Mouse (Mus musculus) activated CD4-positive, CD25-positive, alpha-beta regulatory T cell, adult 4 months (primary cell): ENCODE results near the gene Habp4. TPM values are rescaled to one million over a fixed set of nuclear protein-coding genes. Genes with fewer than 3 reads are reported as not detected.

ENCODE experiments used
- ATAC-seq: one replicate; pipeline ENCODE4 v1.8.0; 2017
- polyA plus RNA-seq, 2 experiments: library from polyadenylated mRNA; unstranded; fragments of 100-300 nt; shearing (Covaris generic); gene quantifications; one replicate each; pipeline ENCODE4 v1.2.1; 2017

Habp4 gene
- polyA plus RNA-seq, 2 experiments from 2014 or later: 1.8 to 5.1 TPM

DNA sequence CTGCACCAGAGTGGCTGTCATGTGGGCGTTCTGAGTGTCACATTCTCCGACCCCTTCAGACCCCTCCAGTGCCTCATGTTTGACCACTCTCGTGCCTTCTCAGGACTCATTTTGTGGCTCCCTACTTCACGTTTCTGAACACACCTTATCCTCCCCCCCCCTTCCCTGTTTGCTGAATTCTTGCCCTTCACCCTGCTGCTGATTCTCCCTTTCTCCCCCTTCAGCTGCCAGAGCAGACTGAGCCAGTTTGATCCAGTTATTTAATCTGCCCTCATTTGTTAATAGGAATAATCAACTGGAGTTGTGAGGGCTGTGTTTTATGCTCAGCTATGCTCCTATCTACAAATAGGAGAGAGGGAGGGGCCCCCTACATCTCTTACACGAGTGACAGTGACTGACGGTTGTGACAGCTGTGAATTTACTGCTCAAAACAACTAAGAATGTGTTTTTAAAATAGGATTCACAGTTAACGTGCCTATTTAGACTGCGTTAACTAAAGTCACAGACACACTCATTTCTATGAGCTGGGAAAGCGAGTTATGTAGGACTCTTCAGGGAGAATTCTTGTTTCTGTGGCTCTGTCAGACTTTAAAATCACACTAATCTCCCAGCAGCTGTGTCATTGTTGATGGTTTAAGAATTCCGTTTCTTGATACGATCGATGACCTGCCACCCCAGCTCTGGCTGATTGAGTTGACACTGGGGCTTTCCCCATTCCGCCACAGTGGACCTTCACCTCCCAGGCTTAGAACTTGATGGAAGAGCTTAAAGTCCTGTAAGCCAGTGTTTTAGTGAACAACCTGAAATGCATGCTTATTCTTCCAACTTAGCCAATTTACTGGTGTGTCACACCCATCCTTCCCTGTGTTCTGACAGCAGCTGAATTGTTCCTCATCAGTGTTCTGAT is 17.4 kb downstream of the Habp4 start:
- ATAC-seq: no peak

GRCm38 (mm10) chr13:64180300-64180699 is 18.7 kb downstream of the Habp4 start:
- ATAC-seq: no peak

GRCm38 (mm10) chr13:64180888-64181287 is 19.3 kb downstream of the Habp4 start:
- peak; percentile 32 for ATAC-seq

- no peak for ATAC-seq
Measured at GRCm38 (mm10) chr13:64182091-64182490, 20.5 kb downstream of the Habp4 start.

- ATAC-seq: no peak
Measured at GRCm38 (mm10) chr13:64183583-64183982, 22.0 kb downstream of the Habp4 start.

GRCm38 (mm10) chr13:64184361-64184760 is 22.7 kb downstream of the Habp4 start:
- no peak for ATAC-seq

DNA sequence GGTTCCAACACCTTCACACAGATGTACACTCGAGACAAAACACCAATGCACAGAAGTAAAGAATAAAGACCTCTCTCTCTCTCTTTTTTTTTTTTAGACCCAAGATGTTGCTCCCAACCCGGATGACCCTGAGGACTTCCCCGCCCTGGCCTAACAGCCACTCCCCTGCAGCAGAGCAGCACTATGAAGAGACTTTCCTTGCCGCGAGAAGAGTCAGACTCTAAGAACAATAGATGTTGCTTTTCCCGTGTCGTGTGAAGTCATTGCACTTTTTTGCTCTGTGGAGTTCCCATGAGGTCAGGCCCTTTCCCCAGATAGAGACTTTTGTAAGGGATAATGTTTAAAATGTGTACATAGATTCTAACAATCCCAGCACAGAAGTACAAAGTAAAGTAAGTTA is 23.6 kb downstream of the Habp4 start:
- ATAC-seq: no peak

DNA sequence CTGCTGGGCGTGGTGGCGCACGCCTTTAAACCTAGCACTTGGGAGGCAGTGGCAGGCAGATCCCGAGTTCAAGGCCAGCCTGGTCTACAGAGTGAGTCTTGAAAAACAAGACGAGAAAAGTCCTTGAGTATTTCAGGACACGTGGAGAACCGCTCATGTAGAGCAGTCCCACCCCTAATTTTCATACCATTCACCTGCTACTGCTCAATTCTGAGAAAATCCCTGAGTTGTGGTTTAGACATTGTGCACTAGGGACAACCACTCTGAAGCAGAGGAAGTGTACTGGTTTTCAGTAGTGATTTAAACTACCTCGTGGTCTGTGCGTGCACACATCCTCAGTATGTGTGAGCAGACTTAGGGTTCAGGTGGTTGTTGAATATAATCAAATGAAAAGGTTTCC is 24.0 kb downstream of the Habp4 start:
- no peak for ATAC-seq

- ATAC-seq: no peak
Measured at GRCm38 (mm10) chr13:64186516-64186915, 24.9 kb downstream of the Habp4 start.

- ATAC-seq: no peak
Measured at GRCm38 (mm10) chr13:64187065-64187464, 25.4 kb downstream of the Habp4 start.

GRCm38 (mm10) chr13:64197899-64198298 is 36.3 kb downstream of the Habp4 start:
- no peak for ATAC-seq

GRCm38 (mm10) chr13:64198310-64198709 is 36.7 kb downstream of the Habp4 start:
- ATAC-seq: no peak

GRCm38 (mm10) chr13:64200911-64201310 is 39.3 kb downstream of the Habp4 start:
- ATAC-seq: no peak

GRCm38 (mm10) chr13:64204726-64205125 is 43.1 kb downstream of the Habp4 start:
- no peak for ATAC-seq

DNA sequence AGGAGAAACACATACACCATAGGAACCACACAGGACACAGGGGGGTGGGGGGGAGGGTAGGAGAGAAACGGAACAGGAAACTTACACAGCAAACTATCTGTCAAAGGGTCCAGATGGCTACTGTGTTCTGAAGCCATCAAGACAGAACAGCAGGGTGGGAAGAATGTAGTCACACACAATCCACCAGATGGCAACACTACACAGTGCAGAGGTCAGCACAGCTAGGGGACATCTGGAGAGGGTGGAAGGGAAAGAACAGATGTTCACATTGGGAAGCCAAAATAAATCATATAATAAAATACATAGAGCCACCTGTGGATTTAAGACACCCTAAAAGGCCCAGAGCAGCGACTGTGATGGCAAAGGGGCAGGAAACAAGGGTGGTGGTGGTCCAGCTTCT is 43.6 kb downstream of the Habp4 start:
- no peak for ATAC-seq

GRCm38 (mm10) chr13:64208146-64208545 is 46.5 kb downstream of the Habp4 start:
- ATAC-seq: no peak

DNA sequence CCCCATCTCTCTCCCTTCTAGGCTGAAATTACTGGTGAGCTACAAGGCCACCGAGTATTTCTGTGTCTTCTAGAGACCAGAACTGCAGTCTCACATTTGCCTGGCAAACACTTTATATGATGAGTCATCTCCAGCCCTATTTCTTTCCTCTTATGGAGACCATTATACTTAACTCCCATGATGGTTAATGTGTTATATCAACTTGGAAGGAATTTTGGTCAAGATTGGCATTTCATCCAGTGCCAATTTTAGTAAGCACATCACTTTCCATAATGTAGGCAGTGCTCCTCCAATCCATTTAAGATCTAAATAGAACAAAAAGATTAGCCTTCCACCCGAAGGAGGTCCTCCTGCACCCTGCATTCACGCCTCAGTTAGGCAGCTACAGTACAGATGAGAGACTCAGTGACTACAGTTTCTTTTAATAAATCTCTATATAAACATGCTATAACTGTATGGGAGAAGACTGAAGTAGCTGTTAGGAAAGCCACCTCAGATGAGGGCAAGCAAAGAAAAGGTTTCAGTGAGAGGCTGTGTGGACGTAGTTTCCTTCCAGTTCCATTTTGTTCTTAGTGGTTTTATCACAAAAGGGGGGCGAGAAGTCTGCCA is 50.5 kb downstream of the Habp4 start:
- no peak for ATAC-seq

DNA sequence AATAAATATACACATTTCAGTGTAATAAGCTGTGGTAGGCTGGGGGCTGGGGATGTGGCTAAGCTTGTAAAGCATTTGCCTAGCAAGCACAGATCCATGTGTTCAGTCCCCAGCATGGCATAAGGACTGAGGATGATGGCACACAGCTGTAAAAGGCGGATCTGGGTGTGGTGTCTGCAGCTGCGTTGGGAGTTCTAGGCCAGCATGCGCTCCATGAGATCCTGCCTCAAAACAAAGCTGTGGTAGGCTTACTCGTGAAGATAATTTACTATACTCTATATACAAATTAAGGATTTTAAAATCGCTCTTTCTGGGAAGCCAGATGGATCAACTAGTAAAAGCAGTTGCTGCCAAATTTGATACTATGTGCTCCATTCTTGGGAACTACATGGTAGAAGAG is 53.3 kb downstream of the Habp4 start:
- no peak for ATAC-seq

GRCm38 (mm10) chr13:64225738-64226137 is 64.1 kb downstream of the Habp4 start:
- no peak for ATAC-seq

DNA sequence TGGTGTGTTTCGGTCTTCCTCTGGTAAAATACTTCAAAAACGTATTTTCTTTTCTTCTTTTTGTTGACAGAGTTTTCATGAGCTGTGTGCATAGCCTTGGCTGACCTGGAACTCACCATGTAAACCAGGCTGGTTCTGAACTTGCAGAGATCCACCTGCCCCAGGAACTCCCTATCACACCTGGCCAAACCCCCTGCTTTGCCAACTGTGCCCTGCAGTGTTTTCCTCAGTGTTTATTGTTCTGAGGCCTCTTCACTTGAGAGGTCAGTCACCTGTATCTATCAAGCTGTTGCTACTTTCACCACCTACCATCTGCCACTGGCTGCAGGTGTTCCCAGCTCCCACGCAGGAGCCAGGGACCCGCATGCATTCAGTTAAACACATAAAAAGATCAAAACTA is 65.1 kb downstream of the Habp4 start:
- no peak for ATAC-seq

DNA sequence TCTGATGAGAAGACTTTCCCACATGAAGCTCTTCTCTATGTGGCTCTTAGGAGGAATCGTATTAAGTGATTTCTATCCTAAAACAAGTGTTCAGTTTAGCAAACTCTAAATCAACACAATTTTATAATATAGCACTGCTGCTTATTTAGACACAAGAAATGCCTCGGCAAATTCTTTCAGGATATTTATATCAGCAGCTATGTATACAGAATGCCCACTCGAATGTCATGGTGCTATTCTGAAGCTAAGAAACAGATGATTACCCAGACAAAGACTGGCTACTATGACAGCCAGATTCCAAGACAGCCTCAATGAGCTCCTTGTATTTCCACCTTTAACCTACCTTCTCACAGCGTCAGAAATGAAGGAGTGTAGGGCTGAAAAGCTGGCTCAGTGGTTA is 71.5 kb downstream of the Habp4 start:
- ATAC-seq: no peak

DNA sequence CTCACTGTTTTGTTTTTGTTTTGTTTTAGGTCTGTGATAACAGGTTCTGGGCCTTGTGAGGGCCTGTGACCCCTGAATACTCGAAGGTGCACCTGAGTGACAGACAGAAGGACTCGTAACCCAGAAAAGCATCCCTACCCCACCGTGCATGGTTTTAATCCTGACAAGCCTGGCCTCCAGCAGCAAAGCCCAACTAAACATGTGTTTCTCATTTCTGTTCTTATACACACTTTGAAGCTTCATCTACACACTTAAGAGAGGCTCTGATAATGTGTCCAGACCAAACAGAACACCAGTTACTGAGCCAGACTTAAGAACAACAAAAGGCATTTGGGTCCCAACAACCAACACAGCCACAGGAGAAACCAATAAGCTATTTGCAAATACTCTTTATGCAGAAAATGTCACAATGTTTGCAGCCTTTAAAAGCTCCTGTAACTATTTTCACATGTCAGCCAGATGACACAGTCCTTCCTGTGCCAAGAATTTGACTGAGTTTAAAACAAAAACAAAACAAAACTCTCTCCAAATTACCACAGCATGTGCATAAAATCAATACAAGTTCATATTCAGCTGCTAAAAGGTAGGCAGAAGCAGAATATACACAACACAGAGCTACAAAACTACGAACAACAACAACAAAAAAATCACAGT is 73.6 kb downstream of the Habp4 start:
- ATAC-seq: no peak

GRCm38 (mm10) chr13:64235777-64236176 is 74.2 kb downstream of the Habp4 start:
- ATAC-seq: no peak
